16 mouse cellular contexts compared by ENCODE assay signal in genomic region chr9:59940913-59941884, GRCm38 (mm10). TPM values are rescaled to one million over a fixed set of nuclear protein-coding genes. Genes with fewer than 3 reads are reported as not detected.
DNase-seq lines count a peak whose midpoint lies in the region; ATAC-seq lines count a peak whose summit lies in the region.
"Had no signal": no experiment of that assay in that cellular context is flagged by ENCODE, and none has a peak within 500 bp of the region (broad histone marks: within the 10 kb centered on the region; RNA-seq: fewer than 3 reads in every experiment).

No protein-coding gene starts in this region.

- H3K4me3 ChIP-seq in heart, embryonic 10.5 days, result no peak overlapping the region
- no peak overlapping the region for H3K4me3 ChIP-seq in neural tube, embryonic 15.5 days (replicated peaks)
- H3K4me3 ChIP-seq in intestine, embryonic 15.5 days (replicated peaks), result no peak overlapping the region
- no peak overlapping the region for H3K4me3 ChIP-seq in stomach, embryonic 16.5 days (replicated peaks; ENCODE audit: low read length)
- H3K4me3 ChIP-seq: forebrain, embryonic 12.5 days; left cerebral cortex, adult 2 months had no signal

- no peaks in the 10 kb centered on the region for H3K9me3 ChIP-seq in heart, embryonic 10.5 days
- no peaks in the 10 kb centered on the region for H3K9me3 ChIP-seq in neural tube, embryonic 15.5 days (replicated peaks)
- H3K9me3 ChIP-seq in intestine, embryonic 15.5 days, result no peaks in the 10 kb centered on the region
- no peaks in the 10 kb centered on the region for H3K9me3 ChIP-seq in stomach, embryonic 16.5 days (replicated peaks; ENCODE audit: control insufficient read depth, low read length)
- H3K9me3 ChIP-seq: forebrain, embryonic 12.5 days had no signal

- H3K27me3 ChIP-seq in heart, embryonic 10.5 days (ENCODE audit: insufficient read depth, poor library complexity, severe bottlenecking), result no peaks in the 10 kb centered on the region
- no peaks in the 10 kb centered on the region for H3K27me3 ChIP-seq in neural tube, embryonic 15.5 days (replicated peaks)
- H3K27me3 ChIP-seq in intestine, embryonic 15.5 days (replicated peaks), result no peaks in the 10 kb centered on the region
- H3K27me3 ChIP-seq in stomach, embryonic 16.5 days (ENCODE audit: control insufficient read depth, insufficient read depth, low read length), result no peaks in the 10 kb centered on the region
- H3K27me3 ChIP-seq: forebrain, embryonic 12.5 days; Patski had no signal

- peaks cover 18% of the 10 kb centered on the region for H3K4me1 ChIP-seq in heart, embryonic 10.5 days
- H3K4me1 ChIP-seq in neural tube, embryonic 15.5 days, result peaks cover 3% of the 10 kb centered on the region; the same call in 1 of the 2 replicates
- peaks cover 10% of the 10 kb centered on the region; the same call in 1 of the 2 replicates for H3K4me1 ChIP-seq in intestine, embryonic 15.5 days (replicated peaks)
- H3K4me1 ChIP-seq in stomach, embryonic 16.5 days (ENCODE audit: control insufficient read depth, insufficient read depth, low read length), result 0 out of 2 replicates have a peak, but pooled peaks cover 3% of the 10 kb centered on the region
- H3K4me1 ChIP-seq: forebrain, embryonic 12.5 days had no signal

- no peak for ATAC-seq in neural tube, embryonic 15.5 days (ENCODE audit: low FRiP score)
- no peak for ATAC-seq in intestine, embryonic 15.5 days
- ATAC-seq in stomach, embryonic 16.5 days (ENCODE audit: insufficient read depth, low FRiP score), result no peak
- ATAC-seq: hindbrain, embryonic 16.5 days; midbrain, embryonic 16.5 days; Patski had no signal

- DNase-seq in heart, embryonic 10.5 days (ENCODE audit: low spot score), result no peak
- no peak for DNase-seq in heart, postnatal 25 days (ENCODE audit: low spot score)
- peak; percentile 13 for DNase-seq in neural tube, embryonic 10.5 days (ENCODE audit: extremely low spot score, low spot score)
- DNase-seq in urinary bladder, postnatal 36 days (ENCODE audit: low spot score in 2 of 2), result no peak
- no peak for DNase-seq in right cerebral cortex, postnatal 25 days
- DNase-seq: adrenal gland, postnatal 36 days; cerebellum, adult 11 months; gastrocnemius, postnatal 25 days had no signal

- no peak overlapping the region for H3K9ac ChIP-seq in neural tube, embryonic 15.5 days (replicated peaks)
- no peak overlapping the region for H3K9ac ChIP-seq in intestine, embryonic 15.5 days
- no peak overlapping the region for H3K9ac ChIP-seq in stomach, embryonic 16.5 days (ENCODE audit: low read length)
- H3K9ac ChIP-seq: forebrain, embryonic 12.5 days had no signal

- H3K4me2 ChIP-seq in neural tube, embryonic 15.5 days, result no peak overlapping the region
- 0 out of 2 replicates have a peak overlapping the region, but pooled peaks have one; percentile 26 for H3K4me2 ChIP-seq in intestine, embryonic 15.5 days (replicated peaks)
- H3K4me2 ChIP-seq in stomach, embryonic 16.5 days (ENCODE audit: low read depth, low read length), result no peak overlapping the region
- H3K4me2 ChIP-seq: forebrain, embryonic 12.5 days had no signal

- peak overlapping the region; percentile 29; the same call in 1 of the 2 replicates for H3K27ac ChIP-seq in heart, embryonic 10.5 days
- H3K27ac ChIP-seq in neural tube, embryonic 15.5 days (replicated peaks), result no peak overlapping the region
- H3K27ac ChIP-seq in intestine, embryonic 15.5 days, result peak overlapping the region; percentile 57
- H3K27ac ChIP-seq in stomach, embryonic 16.5 days (ENCODE audit: low read length), result peak overlapping the region; percentile 17; the same call in 1 of the 2 replicates
- H3K27ac ChIP-seq: forebrain, embryonic 12.5 days; left cerebral cortex, adult 2 months had no signal

- H3K36me3 ChIP-seq in heart, embryonic 10.5 days, result no peaks in the 10 kb centered on the region
- no peaks in the 10 kb centered on the region for H3K36me3 ChIP-seq in neural tube, embryonic 15.5 days
- H3K36me3 ChIP-seq in intestine, embryonic 15.5 days, result no peaks in the 10 kb centered on the region
- H3K36me3 ChIP-seq in stomach, embryonic 16.5 days (ENCODE audit: control insufficient read depth, insufficient read depth, low read length), result no peaks in the 10 kb centered on the region
- H3K36me3 ChIP-seq: forebrain, embryonic 12.5 days had no signal

- 57% methylated on average over 12 of the region's 12 CpGs for WGBS in heart, embryonic 10.5 days
- WGBS in neural tube, embryonic 15.5 days, result 76% methylated on average over 11 of the region's 12 CpGs
- WGBS in intestine, embryonic 15.5 days, result 62% methylated on average over 11 of the region's 12 CpGs
- 64% methylated on average over 10 of the region's 12 CpGs for WGBS in stomach, embryonic 16.5 days

- intact Hi-C loops in heart, postnatal 25 days (cut with DNase I), result no loop called here

RNA-seq across cellular contexts. Expression of gene Nr2e3, which starts 19.3 kb away (rescaled TPM):
- polyA plus RNA-seq in heart, embryonic 10.5 days (2016; fragmentation: Nextera tagmentation; extraction: Ambion mirVana), result 0.13 TPM in 1 of 2 replicates, not detected in the other
- total RNA-seq in heart, postnatal 25 days (2021), result not detected
- polyA plus RNA-seq in neural tube, embryonic 15.5 days (2015; fragmentation: Nextera tagmentation; extraction: Ambion mirVana), result not detected in 2 replicates
- polyA plus RNA-seq in intestine, embryonic 15.5 days (2015; fragmentation: Nextera tagmentation; extraction: Ambion mirVana), result 8.0 and 9.0 TPM in 2 replicates
- polyA plus RNA-seq in stomach, embryonic 16.5 days (2015; fragmentation: Nextera tagmentation; extraction: Ambion mirVana), result 1.7 and 3.1 TPM in 2 replicates
- total RNA-seq: adrenal gland, postnatal 36 days; gastrocnemius, postnatal 25 days; left cerebral cortex, adult 2 months had no signal
- polyA plus RNA-seq: hindbrain, embryonic 16.5 days; midbrain, embryonic 16.5 days; Patski had no signal
